Mouse (Mus musculus): ENCODE data around the gene Pecam1. TPM values are rescaled to one million over a fixed set of nuclear protein-coding genes. Genes with fewer than 3 reads are reported as not detected.
A peak's percentile ranks its signal among the peaks of the same experiment; 100 is the strongest.

Pecam1 gene
- polyA plus RNA-seq, 1 experiment from 2014 or later = 26.0 TPM

DNA sequence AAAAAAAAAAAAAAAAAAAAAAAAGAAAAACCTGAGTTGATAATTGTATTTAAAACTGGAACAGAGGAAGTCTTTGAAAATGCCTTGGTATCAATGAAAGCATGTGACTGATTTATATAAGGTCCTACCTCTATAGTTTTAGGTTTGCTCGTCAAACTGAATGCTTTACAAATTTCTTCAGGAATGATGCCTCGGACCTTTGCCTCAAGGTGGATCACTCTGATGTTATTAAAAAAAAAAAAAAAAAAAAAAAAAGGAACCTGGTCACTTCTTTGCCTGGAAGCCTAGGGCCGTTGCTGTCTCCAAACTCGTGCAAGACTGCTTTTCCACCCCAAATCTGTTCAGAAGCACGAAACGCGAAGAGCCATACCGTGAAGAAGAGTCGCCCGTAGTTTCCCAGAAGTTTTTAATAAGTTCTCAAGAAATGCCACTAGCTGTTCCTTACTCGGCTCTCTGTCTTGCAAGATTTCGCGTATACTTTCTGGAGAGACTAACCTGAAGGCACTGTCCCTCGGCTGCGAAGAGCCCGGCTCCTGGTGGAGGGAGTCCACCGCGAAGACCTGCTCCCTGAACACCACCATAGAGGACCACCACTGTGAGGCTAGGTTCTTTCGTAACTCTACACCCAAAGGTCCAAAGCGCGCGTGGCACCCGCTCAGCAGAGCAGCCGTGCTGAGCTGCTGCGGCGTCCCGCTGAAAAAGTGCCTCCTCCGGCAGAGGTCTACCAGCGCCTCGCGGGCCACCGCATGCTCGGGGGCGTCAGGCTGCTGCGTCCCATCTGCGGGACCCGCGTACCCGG is 28.4 kb upstream of the Pecam1 start:
- no peaks in the 10 kb centered on the region for H3K4me1 ChIP-seq (ENCODE audit: control insufficient read depth, insufficient read depth, low read length)
- DNase-seq (ENCODE audit: low spot score) (no peak), ATAC-seq (ENCODE audit: insufficient number of reproducible peaks, low FRiP score, low TSS enrichment, low read depth) (peak; percentile 78)
- H3K9me3 ChIP-seq (ENCODE audit: control insufficient read depth, low read length) = no peaks in the 10 kb centered on the region
- 2% methylated on average over 39 of the region's 39 CpGs for WGBS
- no peaks in the 10 kb centered on the region for H3K27me3 ChIP-seq (ENCODE audit: control insufficient read depth, insufficient read depth, low read length)
- H3K4me2 ChIP-seq (ENCODE audit: low read depth, severe bottlenecking) = peak overlapping the region; percentile 78
- peaks cover 21% of the 10 kb centered on the region for H3K36me3 ChIP-seq (ENCODE audit: control insufficient read depth, insufficient read depth, low read length)
- H3K9ac ChIP-seq (ENCODE audit: low read length) = peak overlapping the region; percentile 88
- peak overlapping the region; percentile 87 for H3K27ac ChIP-seq (replicated peaks; ENCODE audit: low read depth, low read length)
- H3K4me3 ChIP-seq (ENCODE audit: low read depth, low read length) = peak overlapping the region; percentile 83

DNA sequence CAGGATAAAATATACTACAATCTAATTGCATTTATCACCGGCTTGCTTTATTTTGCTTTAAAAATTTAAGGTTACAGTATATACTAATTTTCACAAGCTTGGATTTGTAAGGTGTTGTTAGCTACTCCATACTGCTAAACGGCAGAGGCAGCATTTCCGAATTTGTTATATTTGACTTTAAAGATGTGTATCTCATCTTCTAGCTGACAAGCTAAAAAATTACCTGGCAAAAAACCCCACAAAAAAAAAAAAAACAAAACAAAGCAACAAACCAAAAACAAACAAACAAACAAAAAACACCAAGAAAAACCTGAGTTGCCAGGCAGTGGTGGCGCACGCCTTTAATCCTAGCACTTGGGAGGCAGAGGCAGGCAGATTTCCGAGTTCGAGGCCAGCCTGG is 27.7 kb upstream of the Pecam1 start:
- ATAC-seq (ENCODE audit: insufficient number of reproducible peaks, low FRiP score, low TSS enrichment, low read depth) (no peak), DNase-seq (ENCODE audit: low spot score) (no peak)
- peaks cover 15% of the 10 kb centered on the region for H3K36me3 ChIP-seq (ENCODE audit: control insufficient read depth, insufficient read depth, low read length)
- no peak overlapping the region for H3K9ac ChIP-seq (ENCODE audit: low read length)
- H3K4me1 ChIP-seq (ENCODE audit: control insufficient read depth, insufficient read depth, low read length) = no peaks in the 10 kb centered on the region
- WGBS = 90% methylated on average over 7 of the region's 7 CpGs
- no peak overlapping the region for H3K4me2 ChIP-seq (ENCODE audit: low read depth, severe bottlenecking)
- no peak overlapping the region for H3K4me3 ChIP-seq (ENCODE audit: low read depth, low read length)
- H3K9me3 ChIP-seq (ENCODE audit: control insufficient read depth, low read length) = no peaks in the 10 kb centered on the region
- H3K27ac ChIP-seq (replicated peaks; ENCODE audit: low read depth, low read length) = no peak overlapping the region
- no peaks in the 10 kb centered on the region for H3K27me3 ChIP-seq (ENCODE audit: control insufficient read depth, insufficient read depth, low read length)

DNA sequence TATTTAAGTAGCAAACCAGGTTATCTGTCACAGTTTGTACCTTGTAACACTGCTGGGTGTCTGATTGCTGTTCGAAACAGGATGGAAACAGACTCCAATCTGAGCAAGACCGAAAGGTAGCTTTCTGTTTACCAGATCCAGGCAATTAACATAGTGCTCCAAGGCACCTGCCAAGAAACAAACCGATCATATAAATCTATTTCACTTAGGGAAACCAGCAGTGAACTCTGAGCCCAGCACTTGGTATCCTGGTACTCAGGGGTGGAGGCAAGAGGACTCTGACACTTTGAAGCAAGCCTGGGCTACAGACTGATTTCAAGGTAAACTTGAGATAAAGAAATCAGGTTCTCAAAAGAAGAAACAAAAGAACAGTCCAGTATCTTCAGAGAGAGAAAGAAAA is 27.0 kb upstream of the Pecam1 start:
- no peak overlapping the region for H3K27ac ChIP-seq (replicated peaks; ENCODE audit: low read depth, low read length)
- no peak for DNase-seq (ENCODE audit: low spot score)
- no peak overlapping the region for H3K4me2 ChIP-seq (ENCODE audit: low read depth, severe bottlenecking)
- no peaks in the 10 kb centered on the region for H3K9me3 ChIP-seq (ENCODE audit: control insufficient read depth, low read length)
- no peak overlapping the region for H3K4me3 ChIP-seq (ENCODE audit: low read depth, low read length)
- no peaks in the 10 kb centered on the region for H3K4me1 ChIP-seq (ENCODE audit: control insufficient read depth, insufficient read depth, low read length)
- peaks cover 11% of the 10 kb centered on the region for H3K36me3 ChIP-seq (ENCODE audit: control insufficient read depth, insufficient read depth, low read length)
- 86% methylated on average over 3 of the region's 3 CpGs for WGBS
- no peak for ATAC-seq (ENCODE audit: insufficient number of reproducible peaks, low FRiP score, low TSS enrichment, low read depth)
- no peak overlapping the region for H3K9ac ChIP-seq (ENCODE audit: low read length)
- no peaks in the 10 kb centered on the region for H3K27me3 ChIP-seq (ENCODE audit: control insufficient read depth, insufficient read depth, low read length)

DNA sequence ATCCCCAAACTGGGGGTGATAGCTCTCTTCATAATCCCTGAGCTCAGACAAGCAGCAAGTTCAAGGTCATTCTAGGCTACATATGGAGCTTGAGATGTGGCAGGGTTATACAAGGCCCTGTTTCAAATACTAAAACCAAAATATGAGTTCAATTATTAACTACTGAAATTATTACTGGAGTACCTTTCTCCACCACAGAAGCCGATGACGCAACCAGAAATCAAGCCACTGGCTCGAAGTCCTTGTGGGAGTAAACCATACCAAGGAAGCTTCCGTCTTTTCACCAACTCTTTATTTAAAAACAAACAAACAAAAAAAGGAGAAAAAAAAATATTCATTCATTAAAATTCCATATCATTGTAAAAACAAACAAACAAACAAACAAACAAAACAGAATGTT is 26.5 kb upstream of the Pecam1 start:
- Histone ChIP-seq H3K4me2 (ENCODE audit: low read depth, severe bottlenecking) (no peak overlapping the region), H3K4me1 (ENCODE audit: control insufficient read depth, insufficient read depth, low read length) (no peaks in the 10 kb centered on the region), H3K4me3 (ENCODE audit: low read depth, low read length) (no peak overlapping the region)

DNA sequence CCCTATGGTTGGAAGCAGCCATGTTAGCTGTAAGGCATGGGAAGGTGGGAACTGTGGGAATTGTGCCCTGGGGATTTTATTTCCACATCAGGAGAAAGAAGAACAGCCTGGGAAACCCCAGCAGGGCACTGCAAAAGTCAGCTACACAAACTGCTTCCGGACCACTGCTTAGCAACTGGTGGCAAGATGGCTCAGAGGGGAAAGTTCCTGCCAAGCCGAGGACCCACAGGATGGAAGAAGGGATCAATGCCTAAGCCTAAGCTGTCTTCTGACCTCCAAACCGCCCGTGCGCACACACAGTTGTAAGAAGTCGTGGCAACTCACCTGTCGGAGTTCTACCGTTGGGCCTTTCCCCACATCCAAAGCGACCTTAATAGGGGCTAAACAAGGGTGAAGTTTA is 22.6 kb upstream of the Pecam1 start:
- peaks cover 18% of the 10 kb centered on the region for H3K36me3 ChIP-seq (ENCODE audit: control insufficient read depth, insufficient read depth, low read length)
- H3K27ac ChIP-seq (replicated peaks; ENCODE audit: low read depth, low read length) = no peak overlapping the region
- 92% methylated on average over 9 of the region's 9 CpGs for WGBS
- no peak overlapping the region for H3K4me3 ChIP-seq (ENCODE audit: low read depth, low read length)
- no peaks in the 10 kb centered on the region for H3K9me3 ChIP-seq (ENCODE audit: control insufficient read depth, low read length)
- ATAC-seq (ENCODE audit: insufficient number of reproducible peaks, low FRiP score, low TSS enrichment, low read depth) = no peak
- H3K4me2 ChIP-seq (ENCODE audit: low read depth, severe bottlenecking) = no peak overlapping the region
- H3K27me3 ChIP-seq (ENCODE audit: control insufficient read depth, insufficient read depth, low read length) = no peaks in the 10 kb centered on the region
- H3K4me1 ChIP-seq (ENCODE audit: control insufficient read depth, insufficient read depth, low read length) = no peaks in the 10 kb centered on the region
- H3K9ac ChIP-seq (ENCODE audit: low read length) = no peak overlapping the region
- no peak for DNase-seq (ENCODE audit: low spot score)

More for the DNA sequence above, 26.5 kb upstream of the Pecam1 start:
- DNase-seq (ENCODE audit: low spot score) = no peak
- Histone ChIP-seq H3K27me3 (ENCODE audit: control insufficient read depth, insufficient read depth, low read length) (no peaks in the 10 kb centered on the region), H3K9ac (ENCODE audit: low read length) (no peak overlapping the region), H3K27ac (replicated peaks; ENCODE audit: low read depth, low read length) (no peak overlapping the region), H3K36me3 (ENCODE audit: control insufficient read depth, insufficient read depth, low read length) (peaks cover 14% of the 10 kb centered on the region), H3K9me3 (ENCODE audit: control insufficient read depth, low read length) (no peaks in the 10 kb centered on the region)
- 94% methylated on average over 4 of the region's 4 CpGs for WGBS
- no peak for ATAC-seq (ENCODE audit: insufficient number of reproducible peaks, low FRiP score, low TSS enrichment, low read depth)

DNA sequence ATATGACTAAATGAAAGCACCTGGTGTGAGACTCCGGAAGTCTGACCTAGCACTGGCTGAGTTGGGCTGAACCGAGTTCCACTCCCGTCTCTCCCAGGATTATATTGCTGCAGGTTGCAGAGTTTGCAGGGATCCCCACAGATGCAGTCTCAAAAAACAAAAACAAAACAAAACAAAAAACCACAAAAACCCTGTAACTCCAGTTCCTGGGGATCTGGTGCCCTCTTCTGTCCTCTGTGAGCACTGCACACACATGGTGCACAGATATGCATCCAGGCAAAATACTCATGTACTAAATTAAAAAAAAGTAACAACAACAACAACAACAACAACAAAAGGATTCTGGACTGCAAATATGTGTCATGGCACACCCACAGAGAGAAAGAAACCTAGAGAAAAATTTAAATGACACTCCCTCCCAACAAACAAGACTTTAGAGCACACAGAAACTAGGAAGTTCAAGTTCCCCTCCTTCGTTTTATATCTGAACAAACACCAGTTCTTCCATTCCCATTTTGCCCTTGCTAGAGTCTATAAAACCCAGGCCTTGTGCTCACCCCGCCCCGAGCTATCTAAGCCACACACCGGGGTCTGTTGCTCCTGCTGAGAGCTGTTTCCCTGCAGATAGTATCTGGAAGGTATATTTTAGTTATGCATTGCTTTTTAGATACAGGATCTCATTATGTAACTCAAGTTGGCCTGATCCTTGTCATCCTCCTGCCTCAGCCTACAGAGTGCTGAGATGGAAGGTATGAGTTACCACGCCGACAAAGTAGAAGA is 20.0 kb upstream of the Pecam1 start:
- H3K9me3 ChIP-seq (ENCODE audit: control insufficient read depth, low read length) = peaks cover 3% of the 10 kb centered on the region; the same call in 1 of the 2 replicates
- 94% methylated on average over 9 of the region's 9 CpGs for WGBS
- no peaks in the 10 kb centered on the region for H3K4me1 ChIP-seq (ENCODE audit: control insufficient read depth, insufficient read depth, low read length)
- H3K9ac ChIP-seq (ENCODE audit: low read length) = no peak overlapping the region
- H3K4me3 ChIP-seq (ENCODE audit: low read depth, low read length) = no peak overlapping the region
- no peak for ATAC-seq (ENCODE audit: insufficient number of reproducible peaks, low FRiP score, low TSS enrichment, low read depth)
- peaks cover 25% of the 10 kb centered on the region for H3K36me3 ChIP-seq (ENCODE audit: control insufficient read depth, insufficient read depth, low read length)
- H3K4me2 ChIP-seq (ENCODE audit: low read depth, severe bottlenecking) = no peak overlapping the region
- peak; percentile 37 for DNase-seq (ENCODE audit: low spot score)
- no peaks in the 10 kb centered on the region for H3K27me3 ChIP-seq (ENCODE audit: control insufficient read depth, insufficient read depth, low read length)
- H3K27ac ChIP-seq (replicated peaks; ENCODE audit: low read depth, low read length) = no peak overlapping the region

DNA sequence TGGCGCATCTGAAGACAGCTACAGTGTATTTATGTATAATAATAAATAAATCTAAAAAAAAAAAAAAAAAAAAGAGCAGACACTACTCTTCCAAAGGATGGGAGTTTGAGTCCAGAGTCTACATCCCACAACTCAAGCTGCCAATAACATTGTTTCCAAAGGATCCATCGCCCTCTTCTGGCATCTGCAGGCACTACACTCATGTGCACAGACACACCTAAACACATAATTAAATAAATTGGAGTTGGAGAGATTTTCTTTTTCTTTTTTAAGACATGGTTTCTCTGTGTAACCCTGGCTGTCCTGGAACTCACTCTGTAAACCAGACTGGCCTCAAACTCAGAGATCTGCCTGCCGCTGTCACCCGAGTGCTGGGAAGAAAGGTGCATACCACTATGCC is 17.1 kb upstream of the Pecam1 start:
- 88% methylated on average over 4 of the region's 4 CpGs for WGBS
- Histone ChIP-seq H3K9ac (ENCODE audit: low read length) (no peak overlapping the region), H3K4me3 (ENCODE audit: low read depth, low read length) (no peak overlapping the region), H3K27ac (replicated peaks; ENCODE audit: low read depth, low read length) (no peak overlapping the region), H3K36me3 (ENCODE audit: control insufficient read depth, insufficient read depth, low read length) (peaks cover 16% of the 10 kb centered on the region), H3K27me3 (ENCODE audit: control insufficient read depth, insufficient read depth, low read length) (no peaks in the 10 kb centered on the region), H3K4me2 (ENCODE audit: low read depth, severe bottlenecking) (no peak overlapping the region), H3K9me3 (ENCODE audit: control insufficient read depth, low read length) (peaks cover 3% of the 10 kb centered on the region; the same call in 1 of the 2 replicates), H3K4me1 (ENCODE audit: control insufficient read depth, insufficient read depth, low read length) (peaks cover 4% of the 10 kb centered on the region; the same call in 1 of the 2 replicates)
- no peak for DNase-seq (ENCODE audit: low spot score)
- no peak for ATAC-seq (ENCODE audit: insufficient number of reproducible peaks, low FRiP score, low TSS enrichment, low read depth)

DNA sequence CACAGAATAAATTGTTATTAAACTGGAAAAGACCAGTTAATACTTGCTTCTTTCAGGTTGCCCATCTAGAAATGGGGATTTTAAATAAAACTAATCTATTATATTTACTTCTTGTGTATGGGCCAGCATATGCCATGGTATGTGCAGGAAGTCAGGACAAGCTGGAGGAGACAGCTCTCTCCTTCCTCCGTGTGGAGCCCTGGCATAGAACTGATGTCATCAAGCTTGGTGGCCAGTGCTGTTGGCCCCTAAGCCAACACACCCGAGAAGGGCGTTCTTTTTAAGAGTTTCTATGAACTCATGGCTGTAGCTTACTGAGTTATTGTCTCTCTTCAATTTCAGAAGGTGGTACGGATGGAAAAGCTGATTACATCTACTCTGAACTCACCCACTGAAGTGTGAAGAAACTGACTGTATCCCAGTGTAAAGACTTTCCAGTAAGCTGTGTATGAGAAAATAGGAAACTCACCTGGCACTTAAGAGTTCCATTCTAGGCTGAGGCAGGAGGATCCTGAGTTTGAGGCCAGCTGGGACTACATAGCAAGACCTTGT is 16.3 kb upstream of the Pecam1 start:
- DNase-seq (ENCODE audit: low spot score) (no peak), ATAC-seq (ENCODE audit: insufficient number of reproducible peaks, low FRiP score, low TSS enrichment, low read depth) (no peak)
- Histone ChIP-seq H3K9me3 (ENCODE audit: control insufficient read depth, low read length) (peaks cover 3% of the 10 kb centered on the region; the same call in 1 of the 2 replicates), H3K9ac (ENCODE audit: low read length) (no peak overlapping the region), H3K27me3 (ENCODE audit: control insufficient read depth, insufficient read depth, low read length) (no peaks in the 10 kb centered on the region), H3K27ac (replicated peaks; ENCODE audit: low read depth, low read length) (no peak overlapping the region), H3K4me3 (ENCODE audit: low read depth, low read length) (no peak overlapping the region), H3K36me3 (ENCODE audit: control insufficient read depth, insufficient read depth, low read length) (peaks cover 13% of the 10 kb centered on the region), H3K4me2 (ENCODE audit: low read depth, severe bottlenecking) (no peak overlapping the region), H3K4me1 (ENCODE audit: control insufficient read depth, insufficient read depth, low read length) (peaks cover 5% of the 10 kb centered on the region; the same call in 1 of the 2 replicates)
- WGBS = 88% methylated on average over 4 of the region's 4 CpGs
